Mouse (Mus musculus) G1E-ER4 (cell line): ENCODE data around the gene Large2. TPM values are rescaled to one million over a fixed set of nuclear protein-coding genes. Genes with fewer than 3 reads are reported as not detected.

Experiments used
- GATA1 ChIP-seq: IDR thresholded peaks from one replicate; pipeline ENCODE4 v1.8.0; 2012; ENCODE audit warnings: low read length, inconsistent platforms
- polyA plus RNA-seq: library from polyadenylated mRNA; stranded (reverse); fragments of >175 nt; gene quantifications from 2 replicates; pipeline ENCODE4 v1.2.3, GENCODE M21; 2012

Large2 gene
- polyA plus RNA-seq, result not detected in 2 replicates

DNA sequence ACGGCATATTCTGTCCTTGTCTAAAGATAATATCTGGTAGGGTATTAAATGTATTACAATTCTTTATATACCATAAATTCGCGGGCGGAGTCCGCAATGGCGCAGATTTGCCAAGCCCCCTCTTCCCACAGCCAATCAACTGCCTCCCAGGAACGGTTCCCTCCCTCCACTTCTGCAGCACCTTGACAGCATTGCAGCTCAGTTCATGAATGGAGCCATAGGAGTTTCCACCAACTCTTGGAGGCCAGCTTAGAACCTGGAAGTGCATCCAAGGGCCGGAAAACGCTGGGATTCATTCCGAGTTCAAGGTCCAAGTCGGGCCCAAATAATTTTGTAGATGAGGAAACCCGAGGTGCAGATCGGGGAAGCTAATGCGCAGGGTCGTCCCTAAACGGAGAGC, at the start of gene Large2, which contains the start of gene Pex16:
TSS of gene Large2 (minus strand) at position 356 of the 400 bp plus-strand sequence.
TSS of gene Pex16 (plus strand) at position 163 of the 400 bp plus-strand sequence.
- TF ChIP-seq GATA1, result no peak

DNA sequence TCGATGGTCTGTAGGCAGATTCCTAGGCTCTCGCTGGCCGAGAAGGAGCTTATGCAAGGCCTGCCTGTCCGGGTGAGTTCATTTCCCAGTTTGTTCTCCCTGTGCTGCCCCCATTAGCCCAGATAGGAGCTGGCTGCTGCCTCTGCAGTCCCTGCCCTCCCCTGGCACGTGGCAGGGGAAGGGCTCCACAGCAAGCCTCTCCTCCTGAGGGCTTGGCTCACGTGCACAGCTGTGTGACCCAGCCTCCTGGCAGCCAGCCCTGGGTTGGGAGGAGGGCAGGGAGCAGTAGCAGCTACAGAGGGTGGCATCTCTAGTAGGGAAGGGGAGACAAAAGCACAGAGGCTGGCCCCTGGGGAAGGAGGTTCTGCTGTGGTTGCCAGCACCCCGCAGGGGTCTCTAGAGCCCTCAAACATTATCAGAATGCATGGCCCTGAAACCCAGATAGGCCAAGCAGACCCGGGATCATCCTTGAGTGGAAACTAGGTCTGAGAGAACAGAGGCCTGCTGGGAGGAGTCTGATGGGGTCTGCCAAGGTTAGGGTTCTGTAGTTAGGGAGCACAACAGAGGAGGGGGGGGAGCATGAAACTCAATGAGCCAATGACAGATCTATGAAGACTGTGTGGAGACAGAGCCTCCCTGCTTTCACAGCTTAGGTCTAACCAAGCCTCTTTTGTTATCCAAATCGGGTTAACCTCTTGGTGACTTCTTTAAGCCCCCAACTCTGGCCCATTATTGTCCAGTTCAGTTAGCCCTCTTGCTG, 49.2 kb upstream of the Large2 start:
- TF ChIP-seq GATA1, result no peak

DNA sequence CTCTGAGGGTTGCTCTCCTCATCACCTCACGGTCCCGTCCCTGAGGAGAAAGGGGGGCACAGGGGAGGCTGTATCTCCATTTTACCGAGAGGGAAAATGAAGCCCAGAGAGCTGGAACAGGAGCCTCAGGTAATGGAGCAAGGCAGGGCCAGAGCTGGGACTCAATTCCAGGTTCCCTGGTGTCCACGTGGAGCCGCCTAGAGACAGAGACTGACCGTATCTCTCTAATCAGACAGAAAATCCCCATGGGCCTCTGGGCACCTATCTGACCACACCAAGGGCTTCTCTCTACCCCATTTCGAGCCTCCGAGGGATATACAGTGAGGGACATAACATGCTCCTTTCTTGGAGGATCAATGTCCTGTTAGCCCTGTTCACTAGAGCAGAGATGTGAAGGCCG, 48.5 kb upstream of the Large2 start:
- no peak for TF ChIP-seq GATA1

DNA sequence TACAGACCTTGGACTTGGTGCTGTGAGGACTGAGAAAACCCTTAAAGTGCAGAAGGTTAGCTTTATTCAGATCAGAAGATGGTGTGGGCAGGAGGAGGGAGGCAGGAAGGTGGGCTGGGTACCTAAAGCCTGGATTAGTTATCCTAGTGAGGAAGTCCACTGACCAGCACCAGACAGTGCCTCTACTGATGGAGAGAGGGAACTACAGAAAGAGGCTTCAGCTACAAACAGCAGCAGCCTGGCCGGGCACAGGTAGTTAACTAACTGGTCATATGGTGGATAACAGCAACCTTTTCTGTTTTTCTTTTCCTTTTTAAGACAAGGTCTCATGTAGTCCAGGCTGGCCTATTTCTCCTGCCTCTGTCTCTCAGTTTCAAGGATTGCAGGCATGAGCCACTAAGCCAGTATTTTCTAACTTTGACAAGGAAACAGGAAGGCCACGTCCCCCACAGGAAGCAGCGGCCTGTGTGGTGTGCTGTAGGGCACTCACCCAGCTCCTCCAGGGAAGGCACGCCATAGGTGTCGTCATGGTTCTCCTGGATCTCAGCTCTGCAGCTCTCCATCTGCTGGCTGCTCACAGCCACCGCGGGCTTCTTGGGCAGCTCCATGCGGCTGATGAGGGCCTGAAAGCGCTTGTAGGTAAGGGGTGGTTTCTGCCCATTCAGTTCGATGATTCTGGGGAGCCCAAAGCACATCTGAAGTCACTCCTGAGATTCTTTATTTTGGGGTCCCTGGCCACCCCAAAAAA, 47.9 kb upstream of the Large2 start:
- TF ChIP-seq GATA1, result no peak

DNA sequence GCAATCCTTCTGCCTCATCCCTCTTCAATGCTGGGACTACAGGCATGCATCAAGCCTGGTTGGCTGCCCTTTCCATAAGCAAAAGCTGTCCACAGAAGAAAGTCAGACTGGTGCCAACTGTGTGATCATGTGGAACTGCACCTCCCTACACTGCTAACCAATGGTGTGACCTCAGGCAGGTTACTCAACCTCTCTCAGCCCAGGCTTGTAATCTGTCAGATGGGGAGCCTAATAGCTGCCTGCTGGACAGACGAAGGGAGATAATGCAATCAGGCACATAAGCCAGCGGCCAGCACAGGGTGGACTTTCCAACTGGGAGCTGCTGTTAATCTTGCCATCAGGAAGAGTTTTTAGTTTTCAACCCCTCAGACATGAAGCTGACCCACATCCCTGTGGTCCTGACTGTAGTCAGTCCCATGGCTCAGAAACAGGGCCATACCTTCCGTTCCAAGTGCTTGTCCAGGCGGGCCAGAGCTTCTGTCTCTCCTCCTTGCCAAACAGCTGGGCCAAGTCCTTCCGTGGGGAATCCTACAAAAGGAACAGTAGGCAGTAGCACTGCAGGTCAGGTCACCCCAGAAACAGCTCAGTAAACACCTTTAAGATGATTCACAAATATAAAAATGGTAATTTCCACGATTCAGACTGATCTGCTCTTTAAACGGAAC, 47.2 kb upstream of the Large2 start:
- no peak for TF ChIP-seq GATA1

DNA sequence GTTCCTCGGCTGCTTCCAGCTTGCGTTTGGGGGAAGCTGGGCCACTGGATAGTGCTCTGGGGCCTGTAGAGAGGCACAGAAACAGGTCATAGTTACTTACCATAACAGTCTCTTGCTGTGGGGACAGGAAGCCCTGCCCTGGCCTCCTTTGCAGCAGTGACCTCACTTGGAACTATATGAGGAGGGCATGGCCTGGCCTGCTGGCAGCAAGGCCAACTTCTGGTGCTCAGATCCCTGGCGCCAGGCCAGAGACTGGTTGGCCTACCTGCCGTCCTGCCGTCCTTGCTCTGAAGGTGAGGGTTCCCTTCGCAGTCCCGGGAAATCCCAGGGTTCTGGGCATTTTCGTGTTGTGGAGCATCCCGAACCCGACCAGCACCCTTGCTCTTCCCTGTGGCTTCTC, 37.0 kb upstream of the Large2 start:
- TF ChIP-seq GATA1, result no peak

DNA sequence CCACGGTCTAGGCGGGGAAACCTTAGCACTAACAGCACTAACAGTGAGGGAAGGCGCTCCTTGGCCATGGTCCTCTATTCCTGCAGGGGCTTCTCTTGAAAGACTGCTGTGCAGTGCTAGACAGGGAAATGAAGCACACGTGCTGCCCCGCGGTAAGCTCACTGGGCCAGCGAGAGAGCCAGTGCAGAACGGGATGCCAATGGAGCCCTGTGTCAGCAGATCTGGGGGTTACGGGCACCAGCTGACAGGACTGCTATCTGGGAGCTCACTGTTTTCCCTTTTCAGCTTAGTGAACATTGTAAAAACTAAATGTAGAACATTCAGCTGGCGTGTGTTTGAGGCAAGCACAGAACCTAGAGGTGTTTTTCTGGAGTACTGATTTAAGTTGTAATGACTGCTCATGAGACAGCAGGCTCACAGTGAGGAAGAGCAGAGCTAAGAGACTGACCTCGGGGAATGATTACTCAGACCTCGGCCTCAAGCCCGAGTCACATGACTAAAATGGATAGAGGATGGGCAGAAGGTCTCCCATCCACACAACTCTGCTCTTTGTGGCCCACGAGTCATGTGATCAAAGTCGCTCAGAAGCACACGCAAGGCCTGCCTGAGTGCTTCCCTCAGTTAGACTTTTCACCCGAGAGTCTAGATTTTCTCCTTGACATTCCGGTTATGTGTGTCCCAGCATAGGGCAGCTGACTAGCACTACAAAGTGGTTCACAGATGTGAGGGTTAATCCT, 33.8 kb upstream of the Large2 start:
- no peak for TF ChIP-seq GATA1

DNA sequence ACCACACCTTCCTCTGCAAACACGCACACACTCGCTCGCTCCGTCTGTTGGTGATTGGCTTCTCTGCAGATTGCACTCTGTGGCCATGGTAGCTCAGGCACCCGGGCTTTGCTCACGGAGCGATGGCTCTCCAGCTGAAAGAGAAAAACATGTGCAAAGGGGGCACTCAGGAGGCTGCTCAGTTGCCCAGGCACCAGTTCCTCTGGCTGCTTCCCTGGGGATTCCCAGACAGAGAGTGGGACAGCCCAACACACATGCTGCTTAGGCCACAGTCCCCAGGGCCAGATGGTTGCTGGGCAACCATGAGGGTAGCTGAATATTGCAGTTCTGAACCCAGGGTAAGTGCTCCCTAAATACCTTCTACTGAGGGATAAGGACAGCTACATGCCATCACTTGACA, 31.0 kb upstream of the Large2 start:
- no peak for TF ChIP-seq GATA1

DNA sequence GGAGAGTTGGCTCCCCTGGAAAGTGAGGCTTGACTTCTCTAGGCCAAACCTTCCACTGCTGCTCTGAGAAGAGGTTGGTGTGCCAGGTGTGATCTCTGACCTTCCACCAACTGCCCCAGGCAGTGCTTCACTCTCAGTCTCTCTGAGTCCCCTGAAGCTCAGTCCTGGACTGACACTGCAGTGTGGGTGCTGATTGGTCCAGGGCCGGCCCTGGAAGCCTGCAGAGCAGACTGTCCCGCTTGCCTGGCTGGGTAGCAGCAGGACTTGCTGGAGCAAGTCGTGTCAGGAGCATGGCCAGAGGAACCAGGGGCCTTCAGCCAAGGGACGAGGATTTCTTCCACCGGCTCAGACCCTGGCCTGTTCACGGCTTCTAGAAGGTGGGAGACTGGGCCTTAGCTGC, 30.1 kb upstream of the Large2 start:
- TF ChIP-seq GATA1, result no peak

DNA sequence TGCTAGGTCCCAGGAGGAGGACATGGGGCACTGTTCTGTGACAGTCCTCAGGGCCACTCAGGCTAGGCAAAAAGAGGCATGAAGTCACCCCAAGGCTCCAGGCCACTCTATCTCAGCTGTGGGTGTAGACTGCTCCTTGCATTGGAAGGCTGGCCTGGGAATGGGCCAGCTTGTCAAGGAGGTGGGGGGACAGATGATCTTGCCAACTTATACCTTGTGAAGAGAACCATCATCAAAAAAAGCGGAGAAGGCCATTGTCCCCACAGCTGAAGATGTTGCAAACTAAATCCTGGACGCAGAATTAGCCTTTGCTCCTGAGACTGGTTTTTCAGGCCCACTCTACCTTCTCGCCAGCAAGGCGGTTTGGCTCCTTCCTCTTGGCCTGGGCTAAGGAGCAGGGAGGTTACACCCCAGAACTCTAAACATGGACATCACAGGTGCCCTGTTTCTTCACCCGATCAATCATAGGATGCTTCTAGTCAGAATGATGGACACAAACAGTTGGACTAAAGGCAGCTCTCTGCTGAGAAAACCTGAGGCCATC, 29.2 kb upstream of the Large2 start:
- no peak for TF ChIP-seq GATA1

DNA sequence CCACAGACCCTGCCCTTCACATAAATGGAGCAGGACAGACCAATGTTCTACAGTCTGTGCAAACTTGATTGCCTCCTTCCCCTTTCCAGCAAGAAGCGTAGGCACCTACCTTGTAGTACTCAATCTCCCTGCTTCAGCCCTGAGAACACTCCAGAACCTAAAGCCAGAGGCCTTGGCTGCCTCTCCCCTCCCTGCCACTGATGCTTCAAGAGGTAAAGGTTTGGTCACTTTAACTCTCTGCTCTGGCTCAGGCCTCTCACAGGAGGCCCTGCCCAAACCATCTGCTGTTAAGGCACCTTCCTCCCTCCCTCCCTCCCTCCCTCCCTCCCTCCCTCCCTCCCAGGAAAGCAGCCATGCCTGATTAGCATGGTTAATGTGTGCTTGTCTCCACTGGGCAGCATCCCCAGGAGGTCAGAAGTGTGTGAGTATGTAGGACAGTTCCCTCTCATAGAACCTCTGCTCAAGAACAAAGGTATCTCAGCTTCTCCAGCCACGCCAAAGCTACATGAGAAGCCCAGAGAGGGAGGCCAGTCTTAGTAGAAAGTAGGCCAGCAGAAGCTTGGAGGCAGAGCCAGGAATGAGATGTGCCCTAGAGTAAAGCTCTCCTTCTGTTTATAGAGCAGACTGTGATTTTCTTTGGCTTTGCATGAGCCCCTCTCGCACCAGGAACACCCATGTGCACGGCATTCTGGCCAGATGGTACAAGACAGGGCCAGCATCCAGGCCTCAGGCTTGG, 28.1 kb upstream of the Large2 start:
- TF ChIP-seq GATA1, result no peak

DNA sequence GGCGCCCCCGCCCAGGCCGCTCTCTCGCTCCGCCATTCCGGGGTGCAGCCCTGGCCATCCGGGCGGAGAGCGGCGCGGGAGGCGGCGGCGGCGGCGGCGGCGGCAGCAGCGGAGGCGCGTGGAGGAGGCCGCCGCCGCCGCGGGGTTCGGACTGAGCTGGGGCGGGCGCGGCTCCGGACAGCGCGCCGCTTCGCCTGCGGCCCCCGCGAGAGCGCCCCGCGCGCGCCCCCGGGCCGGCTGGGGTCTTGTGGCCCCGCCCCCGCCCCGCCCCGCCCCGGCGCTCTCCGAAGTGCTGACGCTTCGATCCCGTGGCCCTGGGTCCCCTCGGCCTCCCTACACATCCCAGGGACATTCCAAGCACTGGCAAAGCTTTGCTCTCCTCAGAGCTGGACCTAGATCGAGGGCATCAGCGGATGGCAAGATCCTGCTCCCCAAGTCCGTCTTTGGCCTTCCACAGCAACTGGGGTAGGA, 26.5 kb upstream of the Large2 start, which contains the start of gene Mapk8ip1:
TSS of gene Mapk8ip1 (minus strand) at position 173 of the 471 bp plus-strand sequence.
- TF ChIP-seq GATA1, result no peak

DNA sequence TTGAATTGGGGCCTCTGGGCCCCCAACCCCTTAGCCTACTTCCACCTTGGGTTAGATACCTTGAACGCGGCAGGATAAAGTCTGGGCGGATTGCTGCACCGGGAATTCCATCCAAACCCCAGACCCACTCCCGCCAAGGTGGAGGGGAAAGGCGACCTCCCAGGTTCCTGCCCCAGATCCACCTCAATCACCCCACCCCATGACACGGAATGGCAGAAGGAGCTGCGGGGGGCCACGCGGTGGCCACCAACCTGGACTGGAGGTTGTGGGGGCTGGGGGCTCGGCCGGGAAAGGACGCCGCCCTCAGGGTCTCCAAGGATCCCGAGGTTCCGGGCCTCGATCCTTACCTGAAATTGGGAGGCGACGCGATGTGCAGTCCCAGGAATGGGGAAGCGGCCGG, 26.0 kb upstream of the Large2 start:
- TF ChIP-seq GATA1, result no peak

DNA sequence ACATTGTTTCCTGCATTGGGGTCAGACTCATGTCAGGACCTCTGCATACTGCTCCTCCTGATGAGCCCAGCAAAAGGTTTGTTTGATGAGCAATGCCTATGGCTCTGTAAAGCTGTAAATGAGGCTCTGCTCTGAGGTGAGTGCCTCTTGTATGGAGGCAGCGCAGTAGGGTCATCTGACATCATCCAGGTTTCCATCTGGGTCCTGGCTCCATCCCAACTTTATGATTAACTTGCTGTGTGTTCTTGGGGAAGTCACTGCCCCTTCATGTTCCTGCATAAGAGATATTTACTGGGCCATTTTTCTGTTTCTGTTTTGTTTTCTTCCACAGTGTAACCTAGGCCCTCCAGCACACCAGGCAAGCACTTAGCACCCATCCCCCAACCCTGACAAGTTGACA, 22.8 kb upstream of the Large2 start:
- TF ChIP-seq GATA1, result no peak
